Mouse (Mus musculus) MEL-GATA-1-ER (cell line): Measurements from ENCODE around the gene Cradd.

Experiments
- DNase-seq: peaks from one replicate; pipeline ENCODE4 v3.0.0-alpha.2; 2012; ENCODE audit warnings: low read depth; ENCODE audit errors: extremely low read depth

Gene Cradd

GRCm38 (mm10) chr10:95323393-95324277 lies at the start of gene Cradd:
TSS of gene Cradd (minus strand) at chr10:95324133.
- peak; percentile 96 for DNase-seq

GRCm38 (mm10) chr10:95373340-95373739 lies 49.4 kb upstream of the Cradd start:
- DNase-seq = no peak

GRCm38 (mm10) chr10:95371942-95372341 lies 48.0 kb upstream of the Cradd start:
- no peak for DNase-seq

- no peak for DNase-seq
Observed at GRCm38 (mm10) chr10:95369190-95369589, 45.3 kb upstream of the Cradd start.

GRCm38 (mm10) chr10:95368151-95368550 lies 44.2 kb upstream of the Cradd start:
- no peak for DNase-seq

GRCm38 (mm10) chr10:95367661-95368089 lies 43.7 kb upstream of the Cradd start:
- DNase-seq = no peak

- no peak for DNase-seq
Observed at GRCm38 (mm10) chr10:95367241-95367640, 43.3 kb upstream of the Cradd start.

GRCm38 (mm10) chr10:95362326-95362725 lies 38.4 kb upstream of the Cradd start:
- no peak for DNase-seq

- DNase-seq = no peak
Observed at GRCm38 (mm10) chr10:95361260-95361841, 37.4 kb upstream of the Cradd start.

- no peak for DNase-seq
Observed at GRCm38 (mm10) chr10:95360048-95360447, 36.1 kb upstream of the Cradd start.

- DNase-seq = peak; percentile 39
Observed at GRCm38 (mm10) chr10:95357721-95358120, 33.8 kb upstream of the Cradd start.

- DNase-seq = no peak
Observed at GRCm38 (mm10) chr10:95356711-95357110, 32.8 kb upstream of the Cradd start.

- DNase-seq = no peak
Observed at GRCm38 (mm10) chr10:95355678-95356268, 31.8 kb upstream of the Cradd start.

- no peak for DNase-seq
Observed at GRCm38 (mm10) chr10:95354673-95355072, 30.7 kb upstream of the Cradd start.

GRCm38 (mm10) chr10:95354047-95354446 lies 30.1 kb upstream of the Cradd start:
- DNase-seq = no peak

GRCm38 (mm10) chr10:95348457-95348856 lies 24.5 kb upstream of the Cradd start:
- no peak for DNase-seq

- DNase-seq = no peak
Observed at GRCm38 (mm10) chr10:95347776-95348175, 23.8 kb upstream of the Cradd start.

GRCm38 (mm10) chr10:95342833-95343590 lies 19.1 kb upstream of the Cradd start:
- no peak for DNase-seq

- no peak for DNase-seq
Observed at GRCm38 (mm10) chr10:95340676-95341075, 16.7 kb upstream of the Cradd start.

- no peak for DNase-seq
Observed at GRCm38 (mm10) chr10:95337589-95337988, 13.7 kb upstream of the Cradd start.

GRCm38 (mm10) chr10:95336781-95337544 lies 13.0 kb upstream of the Cradd start:
- DNase-seq = no peak
